Mouse (Mus musculus) CH12.LX (cell line): ENCODE measurements around the gene Tet1.

Source experiments
- CTCF ChIP-seq, 2 experiments: IDR thresholded peaks in 1 of 2; conservative IDR thresholded peaks in 1 of 2; 2 replicates each; pipeline ENCODE4 v1.5.1; 2011 to 2012; ENCODE audit warnings: low read depth in 2 of 2, low read length in 2 of 2, improper control_type of control experiment in 1 of 2, inconsistent platforms in 1 of 2, mild to moderate bottlenecking in 1 of 2, moderate library complexity in 1 of 2
- ELF1 ChIP-seq: IDR thresholded peaks from 2 replicates; pipeline ENCODE4 v1.6.1; 2014; ENCODE audit warnings: low read depth, mild to moderate bottlenecking, inconsistent platforms, low read length, improper control_type of control experiment
- EP300 ChIP-seq: IDR thresholded peaks from 2 replicates; pipeline ENCODE4 v1.6.1; 2011; ENCODE audit warnings: low read length, improper control_type of control experiment
- GABPA ChIP-seq: IDR thresholded peaks from 2 replicates; pipeline ENCODE4 v1.6.1; 2012; ENCODE audit warnings: low read depth, low read length, improper control_type of control experiment, inconsistent platforms; ENCODE audit not compliant: insufficient replicate concordance
- MXI1 ChIP-seq: IDR thresholded peaks from 2 replicates; pipeline ENCODE4 v1.6.1; 2011; ENCODE audit warnings: mild to moderate bottlenecking, low read depth, low read length, improper control_type of control experiment
- PAX5 ChIP-seq: IDR thresholded peaks from 2 replicates; pipeline ENCODE4 v1.6.1; 2012; ENCODE audit warnings: low read length, inconsistent platforms, mixed read lengths
- POLR2A ChIP-seq: IDR thresholded peaks from 2 replicates; pipeline ENCODE4 v1.6.1; 2011; ENCODE audit warnings: low read depth, mild to moderate bottlenecking, improper control_type of control experiment, low read length
- POLR2AphosphoS2 ChIP-seq: IDR thresholded peaks from 2 replicates; pipeline ENCODE4 v1.6.1; 2011; ENCODE audit warnings: low read depth, low read length, improper control_type of control experiment
- SIN3A ChIP-seq: IDR thresholded peaks from 2 replicates; pipeline ENCODE4 v1.6.1; 2012; ENCODE audit warnings: low read length, improper control_type of control experiment, inconsistent platforms
- TCF12 ChIP-seq: IDR thresholded peaks from 2 replicates; pipeline ENCODE4 v1.6.1; 2014; ENCODE audit warnings: low read depth, mild to moderate bottlenecking, inconsistent platforms, low read length, improper control_type of control experiment
- USF1 ChIP-seq: IDR thresholded peaks from 2 replicates; pipeline ENCODE4 v1.6.1; 2014; ENCODE audit warnings: low read depth, mild to moderate bottlenecking, inconsistent platforms, low read length, improper control_type of control experiment
- ZKSCAN1 ChIP-seq: IDR thresholded peaks from 2 replicates; pipeline ENCODE4 v1.6.1; 2012; ENCODE audit warnings: low read depth, inconsistent platforms, low read length, improper control_type of control experiment, borderline replicate concordance
- ZMIZ1 ChIP-seq: IDR thresholded peaks from 2 replicates; pipeline ENCODE4 v1.6.1; 2012; ENCODE audit warnings: low read depth, mild to moderate bottlenecking, inconsistent platforms, low read length, improper control_type of control experiment

DNA sequence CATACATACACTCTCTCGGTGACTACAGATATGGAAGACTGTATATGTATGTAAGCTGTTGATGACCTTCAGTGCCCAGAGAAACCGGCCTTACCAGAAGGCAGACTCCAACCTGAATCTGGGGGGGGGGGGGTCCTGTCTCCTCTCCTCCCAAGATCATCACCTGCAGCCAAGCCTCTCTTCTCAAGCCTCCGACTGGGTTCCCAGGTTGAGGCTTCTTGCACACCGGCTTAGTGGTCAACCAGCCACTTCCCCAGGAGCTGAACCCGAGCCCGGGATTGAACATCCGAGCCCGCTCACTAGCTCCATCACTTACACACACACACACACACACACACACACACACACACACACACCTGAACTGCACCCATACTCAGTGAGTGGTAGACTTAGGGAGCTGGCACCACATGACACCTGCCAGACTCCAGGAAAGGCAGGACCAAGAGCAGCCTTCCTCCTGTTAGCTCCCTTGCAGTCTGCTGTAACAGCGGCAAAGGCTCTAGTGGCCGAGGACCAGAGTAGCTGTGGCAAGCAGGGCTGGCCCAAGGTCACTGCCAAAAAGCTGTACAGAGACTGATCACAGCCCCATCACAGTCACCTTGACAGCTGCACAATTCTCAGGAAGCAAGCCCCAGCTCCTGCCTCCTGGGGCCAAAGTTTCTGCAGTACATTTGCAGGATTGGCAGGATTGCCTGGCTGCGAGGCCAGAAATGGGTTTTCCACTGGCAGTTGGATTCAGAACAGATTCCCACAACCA, 42.6 kb downstream of the Tet1 start:
- TF ChIP-seq ZKSCAN1 (no peak), PAX5 (no peak), CTCF (conservative IDR thresholded peaks at IDR 0.05 in 1 of 2, IDR thresholded peaks at IDR 0.05 in 1 of 2; ENCODE audit: low read depth in 2 of 2, low read length in 2 of 2) (no peak), MXI1 (no peak), USF1 (no peak), POLR2AphosphoS2 (no peak), TCF12 (no peak), ZMIZ1 (no peak), GABPA (no peak), EP300 (no peak), POLR2A (no peak), SIN3A (no peak), ELF1 (no peak)
